Mouse (Mus musculus) neural tube, embryonic 14.5 days (tissue): ENCODE data around the gene Keap1. TPM values are rescaled to one million over a fixed set of nuclear protein-coding genes. Genes with fewer than 3 reads are reported as not detected.
"Not testable (repeated sequence)": the region's sequence is repeated elsewhere in the genome, so short reads cannot be mapped to it uniquely, and the experiment has no call there.

Source experiments
- ATAC-seq: fragments of 200-750 bp; cut with Nextera tagmentation; 2 replicates; pipeline ENCODE4 v1.8.0; 2017; ENCODE audit warnings: low read depth, mild to moderate bottlenecking, moderate TSS enrichment, moderate library complexity
- H3K27ac ChIP-seq: fragments of 300-500 bp; sonication (generic); 2 replicates; pipeline ENCODE4 v1.5.1; 2014; ENCODE audit warnings: low read depth, mild to moderate bottlenecking, control low read depth, low read length, moderate library complexity, mixed read lengths
- H3K27me3 ChIP-seq: fragments of 300-500 bp; sonication (generic); 2 replicates; pipeline ENCODE4 v1.6.1; 2014; ENCODE audit warnings: low read length; ENCODE audit not compliant: control insufficient read depth, insufficient read depth
- H3K36me3 ChIP-seq: fragments of 300-500 bp; sonication (generic); 2 replicates; pipeline ENCODE4 v1.6.1; 2014; ENCODE audit warnings: low read length, mixed read lengths; ENCODE audit not compliant: control insufficient read depth, insufficient read depth
- H3K4me1 ChIP-seq: fragments of 300-500 bp; sonication (generic); 2 replicates; pipeline ENCODE4 v1.6.1; 2014; ENCODE audit warnings: low read length; ENCODE audit not compliant: control insufficient read depth, insufficient read depth
- H3K4me2 ChIP-seq: fragments of 300-500 bp; sonication (generic); 2 replicates; pipeline ENCODE4 v1.6.1; 2014; ENCODE audit warnings: mild to moderate bottlenecking, low read depth, low read length, control low read depth
- H3K4me3 ChIP-seq: fragments of 300-500 bp; sonication (generic); 2 replicates; pipeline ENCODE4 v1.5.1; 2014; ENCODE audit warnings: low read depth, low read length, control low read depth, mixed read lengths
- H3K9ac ChIP-seq: fragments of 300-500 bp; sonication (generic); replicated peaks from 2 replicates; pipeline ENCODE4 v1.6.1; 2014; ENCODE audit warnings: low read depth, mild to moderate bottlenecking, control low read depth, low read length, mixed read lengths
- H3K9me3 ChIP-seq: fragments of 300-500 bp; sonication (generic); 2 replicates; pipeline ENCODE4 v1.6.1; 2016; ENCODE audit warnings: low read length; ENCODE audit not compliant: control insufficient read depth
- WGBS: fragments of 180-500 bp; shearing (Covaris S2); extraction: QIAGEN DNeasy Blood & Tissue Kit; methylation state at CpG from one replicate; pipeline ENCODE4 v1.1.7; 2014; 5-methylcytosine and 5-hydroxymethylcytosine counted together
- polyA plus RNA-seq: library from polyadenylated mRNA; unstranded; fragments of >200 nt; fragmentation: Nextera tagmentation; extraction: Ambion mirVana; gene quantifications from 2 replicates; pipeline ENCODE4 v1.2.1, GENCODE M21; 2014

The Keap1 gene
- polyA plus RNA-seq, 1 experiment from 2014 or later: 34.2 TPM

GRCm38 (mm10) chr9:21196521-21197433 is 42.4 kb downstream of the Keap1 start:
- H3K27me3 ChIP-seq: no peaks in the 10 kb centered on the region
- peak overlapping the region; percentile 81 for H3K4me2 ChIP-seq
- 20% methylated on average over 19 of the region's 19 CpGs for WGBS
- peak; percentile 75 for ATAC-seq
- no peaks in the 10 kb centered on the region for H3K9me3 ChIP-seq
- H3K36me3 ChIP-seq: peaks cover 6% of the 10 kb centered on the region; the same call in 1 of the 2 replicates
- H3K9ac ChIP-seq: peak overlapping the region; percentile 59
- H3K27ac ChIP-seq: 0 out of 2 replicates have a peak overlapping the region, but pooled peaks have one; percentile 3
- H3K4me3 ChIP-seq: peak overlapping the region; percentile 51
- H3K4me1 ChIP-seq: peaks cover 13% of the 10 kb centered on the region

GRCm38 (mm10) chr9:21195736-21196505 is 43.2 kb downstream of the Keap1 start:
- not testable (repeated sequence) for H3K27me3 ChIP-seq, H3K27ac ChIP-seq, H3K4me3 ChIP-seq, H3K9ac ChIP-seq, H3K36me3 ChIP-seq, H3K9me3 ChIP-seq
- Histone ChIP-seq H3K4me1 (peaks cover 13% of the 10 kb centered on the region), H3K4me2 (peak overlapping the region; percentile 81; the same call in 1 of the 2 replicates)
- peak; percentile 18 for ATAC-seq
- WGBS: 46% methylated on average over 7 of the region's 7 CpGs

- WGBS: 78% methylated on average over 4 of the region's 4 CpGs
- Histone ChIP-seq H3K4me3 (no peak overlapping the region), H3K36me3 (no peaks in the 10 kb centered on the region), H3K4me2 (no peak overlapping the region), H3K27ac (no peak overlapping the region), H3K27me3 (no peaks in the 10 kb centered on the region), H3K9me3 (no peaks in the 10 kb centered on the region), H3K4me1 (peaks cover 13% of the 10 kb centered on the region), H3K9ac (no peak overlapping the region)
- ATAC-seq: no peak
Observed at GRCm38 (mm10) chr9:21194787-21195493, 44.2 kb downstream of the Keap1 start.

DNA sequence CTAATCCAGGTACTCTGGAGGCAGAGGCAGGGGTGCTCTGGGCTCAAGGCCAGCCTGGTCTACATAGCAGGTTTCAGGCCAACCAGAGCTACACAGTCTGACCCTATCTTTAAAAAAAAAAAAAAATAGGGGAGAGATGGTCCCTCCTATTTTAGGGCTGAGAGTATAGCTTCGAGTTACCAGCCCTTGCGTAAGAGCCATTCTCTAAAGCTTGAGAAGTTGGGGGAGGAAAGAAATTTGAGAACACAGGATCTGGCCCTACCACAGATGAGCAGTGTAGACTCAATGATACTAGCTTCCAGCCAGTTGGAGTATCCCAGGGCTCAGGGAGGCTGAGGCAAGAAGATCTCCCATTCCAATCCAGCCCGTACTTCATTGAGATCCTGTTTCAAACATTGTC is 45.4 kb downstream of the Keap1 start:
- ATAC-seq: no peak
- no peaks in the 10 kb centered on the region for H3K27me3 ChIP-seq
- H3K27ac ChIP-seq: no peak overlapping the region
- no peak overlapping the region for H3K9ac ChIP-seq
- WGBS: 90% methylated on average over 3 of the region's 3 CpGs
- H3K4me2 ChIP-seq: no peak overlapping the region
- no peak overlapping the region for H3K4me3 ChIP-seq
- H3K9me3 ChIP-seq: no peaks in the 10 kb centered on the region
- peaks cover 13% of the 10 kb centered on the region for H3K4me1 ChIP-seq
- H3K36me3 ChIP-seq: no peaks in the 10 kb centered on the region

GRCm38 (mm10) chr9:21190670-21191069 is 48.5 kb downstream of the Keap1 start:
- H3K9me3 ChIP-seq: no peaks in the 10 kb centered on the region
- H3K9ac ChIP-seq: no peak overlapping the region
- H3K4me3 ChIP-seq: no peak overlapping the region
- no peak overlapping the region for H3K4me2 ChIP-seq
- H3K27ac ChIP-seq: no peak overlapping the region
- no peaks in the 10 kb centered on the region for H3K36me3 ChIP-seq
- no peaks in the 10 kb centered on the region for H3K27me3 ChIP-seq
- H3K4me1 ChIP-seq: no peaks in the 10 kb centered on the region
- WGBS: 60% methylated on average over 3 of the region's 3 CpGs
- ATAC-seq: no peak

DNA sequence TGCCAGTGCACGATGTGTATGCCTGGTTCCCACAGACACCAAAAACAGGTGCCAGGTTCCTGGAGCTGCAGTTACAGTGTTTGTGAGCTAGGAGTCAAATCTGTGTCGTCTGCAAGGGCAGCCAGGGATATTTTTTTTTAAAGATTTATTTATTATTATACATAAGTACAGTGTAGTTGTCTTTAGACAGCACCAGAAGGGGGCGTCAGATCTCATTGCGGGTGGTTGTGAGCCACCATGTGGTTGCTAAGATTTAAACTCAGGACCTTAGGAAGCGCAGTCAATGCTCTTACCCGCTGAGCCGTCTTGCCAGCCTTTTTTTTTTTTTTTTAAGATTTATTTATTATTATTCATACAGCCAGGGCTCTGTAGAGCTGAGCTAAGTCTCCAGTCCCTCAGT is 49.3 kb downstream of the Keap1 start:
- no peak for ATAC-seq
- Histone ChIP-seq H3K36me3 (no peaks in the 10 kb centered on the region), H3K9me3 (no peaks in the 10 kb centered on the region), H3K4me3 (no peak overlapping the region), H3K4me1 (no peaks in the 10 kb centered on the region), H3K27me3 (0 out of 2 replicates have a peak, but pooled peaks cover 2% of the 10 kb centered on the region), H3K9ac (no peak overlapping the region), H3K4me2 (no peak overlapping the region), H3K27ac (no peak overlapping the region)
- WGBS: 36% methylated on average over 7 of the region's 7 CpGs

DNA sequence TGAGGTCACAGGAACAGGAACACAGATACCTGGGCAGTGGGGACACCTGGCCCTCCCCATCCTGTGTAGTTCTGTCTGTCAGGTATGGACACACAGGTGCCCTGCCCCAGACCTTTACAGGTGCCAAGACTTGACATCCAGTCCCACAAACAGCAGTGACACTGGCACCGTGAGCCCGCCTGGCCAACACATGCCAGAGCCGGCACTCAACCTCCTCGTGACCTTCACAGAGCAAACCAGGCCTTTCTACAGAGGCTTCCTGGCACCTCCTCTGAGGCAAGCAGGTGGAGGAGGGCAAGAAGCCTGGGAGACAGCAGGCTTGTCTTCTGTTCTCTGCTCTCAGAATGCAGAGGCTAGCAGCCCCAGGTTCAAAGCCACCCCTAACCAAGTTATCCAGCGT is 53.7 kb downstream of the Keap1 start:
- no peak for ATAC-seq
- no peak overlapping the region for H3K27ac ChIP-seq
- 93% methylated on average over 5 of the region's 5 CpGs for WGBS
- no peak overlapping the region for H3K4me2 ChIP-seq
- H3K9me3 ChIP-seq: no peaks in the 10 kb centered on the region
- peaks cover 11% of the 10 kb centered on the region for H3K27me3 ChIP-seq
- H3K9ac ChIP-seq: no peak overlapping the region
- H3K4me3 ChIP-seq: no peak overlapping the region
- no peaks in the 10 kb centered on the region for H3K4me1 ChIP-seq
- no peaks in the 10 kb centered on the region for H3K36me3 ChIP-seq

DNA sequence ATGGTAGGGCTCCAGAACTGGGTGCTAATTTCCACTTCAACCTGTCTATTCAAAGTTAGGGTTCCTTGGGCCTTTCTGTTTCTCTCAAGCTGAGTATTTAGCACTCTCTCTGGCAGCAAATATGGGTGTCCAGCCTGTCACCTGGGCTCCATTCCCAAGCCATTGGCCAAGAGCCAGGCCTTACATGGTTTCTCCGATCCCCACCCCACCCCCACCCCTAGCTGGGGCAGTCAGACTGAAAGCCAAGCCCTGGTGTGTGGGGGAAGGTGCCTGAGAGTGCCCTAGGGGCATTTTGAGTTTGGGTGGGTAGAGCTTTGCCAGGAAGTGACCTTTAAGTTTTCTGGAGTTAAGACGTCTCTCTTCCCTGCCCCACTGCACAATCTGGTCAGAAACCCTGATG is 54.4 kb downstream of the Keap1 start:
- WGBS: 43% methylated on average over 2 of the region's 2 CpGs
- H3K27ac ChIP-seq: no peak overlapping the region
- ATAC-seq: no peak
- no peaks in the 10 kb centered on the region for H3K36me3 ChIP-seq
- H3K4me2 ChIP-seq: no peak overlapping the region
- H3K9me3 ChIP-seq: no peaks in the 10 kb centered on the region
- H3K9ac ChIP-seq: no peak overlapping the region
- H3K4me1 ChIP-seq: no peaks in the 10 kb centered on the region
- H3K4me3 ChIP-seq: no peak overlapping the region
- peaks cover 11% of the 10 kb centered on the region for H3K27me3 ChIP-seq
